Mouse (Mus musculus): ENCODE measurements around the gene S100a1.

S100a1 gene

DNA sequence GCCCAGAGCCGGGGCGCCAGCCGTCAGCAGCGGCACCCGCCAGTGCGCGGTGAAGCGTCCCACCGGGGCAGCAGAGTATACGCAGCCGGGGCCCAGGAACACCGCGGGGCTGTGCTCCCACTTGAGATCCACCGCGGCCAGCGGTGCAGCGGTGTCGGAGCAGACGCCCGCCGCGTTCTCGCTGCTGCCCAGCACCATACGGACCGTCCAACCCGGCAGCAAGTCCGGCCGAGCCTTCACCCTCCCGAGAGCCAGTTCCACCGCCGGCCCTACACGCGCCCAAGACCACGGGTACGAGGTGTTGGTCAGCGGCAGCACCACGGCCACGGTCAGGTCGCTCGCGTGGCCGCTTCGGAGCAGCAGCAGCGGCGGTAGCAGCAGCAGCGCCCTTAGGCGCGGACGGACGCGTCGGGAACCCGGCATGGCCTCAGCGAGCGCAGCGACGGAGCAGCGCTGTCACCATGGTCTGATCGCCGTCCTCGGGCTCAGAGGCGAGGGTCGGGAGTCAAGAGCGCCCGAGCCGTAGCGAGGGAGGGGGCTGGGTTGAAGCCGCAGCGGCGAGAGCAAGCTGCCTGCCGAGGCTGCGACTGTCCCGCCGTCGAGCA lies 49.0 kb downstream of the S100a1 start:
- no peak for DNase-seq (ENCODE audit: low read depth, low spot score)

DNA sequence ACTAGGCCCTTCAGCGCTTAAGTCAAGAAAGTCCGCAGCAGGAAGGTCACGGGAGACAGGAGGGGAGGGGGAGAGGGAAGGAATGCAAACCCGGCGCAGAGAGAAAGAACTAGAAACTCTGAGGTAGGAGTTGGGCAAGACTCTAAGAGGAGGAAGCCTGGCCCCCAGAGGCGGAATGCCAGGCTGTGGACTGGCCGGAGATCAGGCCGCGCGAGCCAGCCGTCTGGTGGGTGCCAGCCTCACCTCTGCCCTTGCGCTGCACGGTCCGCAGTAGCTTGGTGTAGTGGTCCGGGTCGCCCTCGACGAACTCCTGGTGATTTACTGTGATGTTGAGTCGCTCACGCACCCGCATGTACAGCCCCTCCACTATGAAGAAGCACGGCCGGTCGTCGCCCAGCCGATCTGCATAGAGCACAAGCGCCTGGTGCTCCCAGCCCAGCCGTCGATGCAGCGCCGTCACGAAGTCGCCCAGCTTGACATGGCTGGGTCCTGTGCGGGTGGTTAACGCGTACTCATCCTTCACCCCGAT lies 49.6 kb downstream of the S100a1 start:
- no peak for DNase-seq (ENCODE audit: low read depth, low spot score)

DNA sequence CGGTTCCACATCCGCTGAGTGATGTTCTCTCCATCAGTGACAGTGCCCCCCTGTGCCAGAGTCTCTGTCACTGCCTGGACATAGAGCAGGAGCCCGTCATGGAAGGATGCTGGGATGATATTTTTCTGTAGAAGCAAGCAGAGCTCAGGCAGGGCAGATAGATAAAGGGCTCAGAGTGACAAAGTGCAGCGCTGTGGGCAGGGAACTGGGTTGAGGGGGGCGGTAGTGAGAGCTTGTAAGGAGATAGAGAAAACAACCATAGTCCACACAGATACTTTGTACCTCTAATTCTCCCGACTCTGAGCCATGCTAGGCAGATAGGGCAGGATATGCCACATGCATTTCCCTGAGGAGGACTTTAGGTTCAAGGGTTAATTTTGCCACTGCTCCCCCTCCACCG lies 51.6 kb downstream of the S100a1 start:
- no peak for DNase-seq (ENCODE audit: low read depth, low spot score)

GRCm38 (mm10) chr3:90461935-90462334 lies 52.3 kb downstream of the S100a1 start:
- no peak for DNase-seq (ENCODE audit: low read depth, low spot score)

All from A20 (cell line).